Mouse (Mus musculus): ENCODE measurements around the gene Gm5141. TPM values are rescaled to one million over a fixed set of nuclear protein-coding genes. Genes with fewer than 3 reads are reported as not detected.
"Not testable (repeated sequence)": the region's sequence is repeated elsewhere in the genome, so short reads cannot be mapped to it uniquely, and the experiment has no call there.

The Gm5141 gene
- total RNA-seq (2021): 1 to 10 TPM; 5.3 to 6.9 TPM
- long read RNA-seq, partial matches to known transcripts: 0 of 2 reads
- long read RNA-seq, other reads (novel, unspliced or antisense): 0 of 2 reads

- DNase-seq (ENCODE audit: low spot score in 2 of 2): peak; percentile 47 to 63
Observed at GRCm38 (mm10) chr13:62785199-62786134, at the start of gene Gm5141. Gm5141 (minus strand) TSS chr13:62785808.

- DNase-seq (ENCODE audit: low spot score in 2 of 2): no peak
Observed at GRCm38 (mm10) chr13:62833341-62833740, 47.7 kb upstream of the Gm5141 start.

DNA sequence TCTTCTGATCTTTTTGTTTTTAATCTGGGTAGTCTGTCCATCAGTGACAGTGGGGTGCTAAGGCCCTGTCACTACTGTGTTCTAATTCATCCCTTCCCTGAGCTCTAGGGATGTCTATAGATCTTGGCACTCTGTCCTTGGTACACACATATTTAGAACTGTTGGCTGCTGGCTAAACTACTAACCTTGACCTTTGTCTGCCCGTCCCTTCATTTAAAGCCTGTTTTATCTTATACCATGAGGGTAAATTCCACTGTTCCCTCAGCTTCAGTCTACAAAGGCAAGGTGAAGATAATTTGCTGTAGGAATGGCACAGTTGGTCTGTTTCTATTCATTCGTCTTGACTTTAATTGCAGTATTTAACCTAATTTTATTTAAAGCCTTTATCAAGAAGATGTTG lies 46.6 kb upstream of the Gm5141 start:
- no peak for DNase-seq (ENCODE audit: low spot score in 2 of 2)

DNA sequence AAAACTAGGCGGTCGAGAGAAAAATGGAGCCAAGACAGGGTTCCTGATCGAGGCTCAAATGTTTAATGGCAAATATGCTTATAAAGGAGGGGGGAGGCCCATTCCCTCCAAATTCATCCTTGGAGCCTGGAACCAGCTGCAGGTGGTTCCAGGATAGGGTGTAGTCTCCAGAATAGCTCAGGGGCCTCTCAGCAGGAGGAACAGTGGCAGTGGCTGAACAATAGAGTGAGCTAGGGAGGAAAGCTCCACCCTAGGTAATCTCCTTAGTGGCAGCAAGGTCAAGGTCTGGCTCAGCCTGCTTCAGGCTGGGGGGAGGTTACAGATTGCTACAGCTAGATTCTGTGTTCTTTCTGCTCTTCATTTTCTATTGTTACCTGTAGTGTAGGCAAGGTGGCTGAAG lies 30.1 kb upstream of the Gm5141 start:
- DNase-seq (ENCODE audit: low spot score in 2 of 2): not testable (repeated sequence)

DNA sequence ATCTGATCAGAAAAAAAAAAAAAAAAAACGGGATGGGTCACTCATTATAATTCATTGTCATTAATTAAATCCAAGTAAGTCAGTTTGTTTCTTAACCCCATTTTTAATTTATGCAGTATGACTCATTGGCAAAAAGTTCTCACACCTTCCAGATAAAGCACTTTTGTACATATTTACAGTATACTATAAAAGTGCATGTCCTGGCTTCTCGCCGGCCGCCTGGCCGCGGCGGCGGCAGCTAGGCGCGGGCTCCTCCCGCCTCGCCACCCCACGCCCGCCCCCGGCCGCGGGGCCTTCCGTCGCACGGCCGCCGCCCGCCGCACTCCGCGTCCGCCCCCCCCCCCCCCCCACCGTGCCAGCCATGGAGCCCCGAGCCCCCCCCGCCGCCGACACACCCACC lies 27.1 kb upstream of the Gm5141 start:
- DNase-seq (ENCODE audit: low spot score in 2 of 2): no peak

DNA sequence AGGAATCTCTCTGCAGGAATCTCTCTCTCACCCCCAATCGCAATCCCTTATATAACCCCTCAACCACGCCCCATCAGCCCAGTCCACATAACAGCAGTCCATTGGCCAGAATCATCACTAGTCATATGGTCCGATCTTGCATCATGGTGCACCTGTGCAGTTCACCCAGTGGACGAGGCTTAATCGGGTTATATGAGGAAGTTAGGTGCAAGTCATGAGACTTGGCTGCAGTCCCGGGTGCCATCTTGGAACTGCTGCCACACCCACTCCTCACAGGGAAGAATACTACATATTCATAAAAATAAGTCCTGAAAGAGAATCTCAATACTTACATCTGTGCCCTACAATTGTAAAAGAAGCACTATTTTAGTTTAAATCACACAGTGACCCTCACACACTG lies 22.4 kb upstream of the Gm5141 start:
- DNase-seq (ENCODE audit: low spot score in 2 of 2): not testable (repeated sequence)

DNA sequence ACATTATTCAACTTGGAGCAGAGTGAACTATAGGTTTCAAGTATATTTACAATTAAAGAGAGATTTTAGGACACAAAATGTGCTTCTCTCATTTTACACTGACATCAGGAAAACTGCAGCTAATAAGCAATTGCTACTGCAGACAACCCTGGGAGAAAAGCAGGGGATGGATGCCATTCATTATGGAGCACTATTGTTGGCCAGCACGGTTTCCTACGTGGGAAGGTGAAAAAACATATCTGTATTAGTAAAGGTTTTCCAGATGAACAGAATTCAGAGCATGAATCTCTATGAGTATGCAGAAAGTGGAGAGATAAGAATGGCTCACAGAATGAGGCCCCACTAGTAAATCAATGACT lies 506 bp upstream of the Gm5141 start:
- DNase-seq (ENCODE audit: low spot score in 2 of 2): not testable (repeated sequence)

DNA sequence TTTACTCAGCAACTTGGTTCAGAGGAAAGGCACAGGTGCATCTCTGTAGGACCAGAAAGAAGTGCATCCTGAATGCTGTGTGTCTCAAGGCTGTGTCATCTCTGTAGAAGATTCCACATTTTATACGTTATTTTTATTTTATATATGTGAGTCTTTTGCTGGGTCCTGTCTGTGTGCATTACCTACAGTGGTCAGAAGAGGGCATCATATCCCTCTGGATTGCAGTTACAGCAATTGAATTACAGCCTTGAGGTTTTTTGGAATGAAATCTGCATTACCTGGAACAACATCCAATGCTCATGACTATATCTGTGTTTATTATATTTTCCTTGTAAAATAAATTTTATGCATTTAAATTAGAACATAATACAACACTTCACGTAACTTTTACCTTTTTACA lies 21.8 kb downstream of the Gm5141 start:
- peak; percentile 45 to 63 for DNase-seq (ENCODE audit: low spot score in 2 of 2)

DNA sequence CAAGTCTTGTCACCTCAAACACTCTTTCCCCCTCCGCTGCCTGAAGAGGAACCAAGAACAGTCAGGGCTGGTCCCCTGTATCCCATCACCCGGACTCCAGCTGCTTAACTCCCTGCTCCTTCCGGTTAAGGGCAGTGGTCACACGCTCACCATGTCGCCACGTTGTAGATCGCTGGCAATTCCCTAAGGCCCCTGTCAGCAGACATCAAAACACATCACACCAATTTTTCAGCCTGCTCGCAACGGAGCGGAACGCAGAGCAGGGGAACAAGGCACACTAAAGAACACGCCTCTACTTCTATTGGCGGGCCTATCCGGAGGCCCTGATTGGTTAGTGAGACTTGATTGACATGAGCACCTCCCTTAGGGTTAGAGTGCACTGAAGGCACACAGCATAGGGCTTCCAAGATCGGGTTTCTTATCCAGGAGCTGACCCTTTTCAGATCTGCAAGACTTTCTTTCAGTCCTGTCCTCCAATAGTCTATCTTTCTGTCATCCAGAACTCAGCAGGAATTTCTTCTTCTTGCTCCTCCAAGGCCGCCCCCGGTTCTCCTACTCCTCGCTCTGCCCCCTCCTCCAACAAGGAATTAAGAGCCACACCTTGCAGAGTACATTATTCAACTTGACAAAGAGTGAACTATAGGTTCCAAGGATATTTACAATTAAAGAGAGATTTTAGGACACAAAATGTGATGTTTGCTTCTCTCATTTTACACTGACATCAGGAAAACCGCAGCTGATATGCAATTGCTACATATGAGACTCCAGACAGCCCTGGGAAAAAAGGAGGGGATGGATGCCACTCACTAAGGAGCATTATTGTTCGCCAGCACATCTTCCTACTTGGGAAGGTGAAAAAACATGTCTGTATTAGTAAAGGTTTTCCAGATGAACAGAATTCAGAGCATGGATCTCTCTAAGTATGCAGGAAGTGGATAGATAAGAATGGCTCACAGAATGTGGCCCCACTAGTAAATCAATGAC lies 24.9 kb downstream of the Gm5141 start, which contains the start of gene Platr25:
Platr25 (minus strand) TSS at position 278 of the 984 bp plus-strand sequence.
- peak; percentile 47 to 55 for DNase-seq (ENCODE audit: low spot score in 2 of 2)

- DNase-seq (ENCODE audit: low spot score in 2 of 2): no peak
Observed at GRCm38 (mm10) chr13:62733322-62733721, 52.3 kb downstream of the Gm5141 start.

Small RNA genes within 50 kb of the gene (microRNA-seq; reads per million reads assigned to microRNA genes)
- gene Gm24588 (0 reads per million in 2 experiments), gene Mir713 (0 reads per million in 2 experiments)

Other genes starting within 250 kb of the Gm5141 start
- not detected for gene Zfp935, start 227.3 kb downstream of the Gm5141 start, total RNA-seq (2021)
- 1 to 10 TPM; 6.6 to 8.7 TPM for gene Zfp934, start 214.6 kb downstream of the Gm5141 start, total RNA-seq (2021)
- 1 to 10 TPM; 2.9 TPM for gene 6720489N17Rik, start 161.6 kb downstream of the Gm5141 start, total RNA-seq (2021)
- gene Platr25, start 25.1 kb downstream of the Gm5141 start, total RNA-seq (2021): 10 to 100 TPM; 12.2 to 14.8 TPM
- under 1 TPM in 1 of 2 experiments, not detected in 1; 0.58 TPM for gene Fbp2, start 72.6 kb upstream of the Gm5141 start, total RNA-seq (2021)
- 1 to 10 TPM; 1.1 to 1.6 TPM for gene Fbp1, start 102.5 kb upstream of the Gm5141 start, total RNA-seq (2021)
- 10 to 100 TPM; 66.2 to 78.6 TPM for gene 2010111I01Rik, start 179.1 kb upstream of the Gm5141 start, total RNA-seq (2021)